Mouse (Mus musculus): ENCODE results near the gene Cd5l. TPM values are rescaled to one million over a fixed set of nuclear protein-coding genes. Genes with fewer than 3 reads are reported as not detected.

The Cd5l gene
- total and polyA plus RNA-seq, 3 experiments = 0.11 to 0.17 (median 0.11) TPM

DNA sequence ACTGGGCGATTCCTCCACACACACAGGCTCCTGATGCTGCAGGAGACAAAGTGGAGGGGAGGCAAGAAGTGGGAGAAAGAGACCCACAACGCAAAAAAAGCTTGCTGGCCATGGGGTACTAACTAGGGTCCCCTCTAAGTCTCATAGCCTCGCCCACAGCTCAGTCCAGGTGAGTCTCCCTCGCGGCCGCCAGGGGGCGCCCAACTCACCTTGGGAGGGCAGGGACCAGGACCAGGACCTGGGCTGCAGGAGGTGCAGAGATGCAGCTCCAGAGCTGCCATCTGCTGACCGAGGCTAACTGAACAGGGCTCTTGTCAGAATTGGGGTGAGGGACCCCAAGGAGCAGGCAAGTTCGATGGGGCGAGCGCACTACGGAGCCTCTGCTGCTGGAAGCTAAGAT is 53.5 kb downstream of the Cd5l start:
- no peak overlapping the region for H3K27ac ChIP-seq (ENCODE audit: insufficient read depth, low read depth)
- dilution Hi-C loops (cut with MboI; ENCODE audit: extremely low pct_ligation_motif_present, extremely low pct_unique_long_range_greater_than_20kb, low sequenced_read_pairs) = no loop called here

DNA sequence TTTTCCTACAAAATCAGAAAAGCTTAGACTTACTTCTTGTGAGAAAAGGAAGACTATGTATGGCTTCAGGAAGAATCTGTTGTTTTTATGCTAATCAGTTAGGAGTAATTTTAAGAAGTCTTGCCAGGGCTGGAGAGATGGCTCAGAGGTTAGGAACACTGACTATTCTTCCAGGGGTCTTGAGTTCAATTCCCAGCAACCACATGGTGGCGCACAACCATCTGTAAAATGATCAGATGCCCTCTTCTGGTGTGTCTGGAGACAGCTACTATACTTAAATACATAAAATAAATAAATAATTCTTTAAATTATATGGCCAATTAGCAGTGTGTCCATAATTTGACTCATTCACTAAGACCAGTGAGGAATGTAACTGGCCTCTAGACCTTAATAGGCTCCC is 63.0 kb downstream of the Cd5l start:
- Histone ChIP-seq H3K4me3 (replicated peaks in 1 of 3; ENCODE audit: low read depth in 2 of 3, low read length in 2 of 3, poor library complexity in 1 of 3) (no peak overlapping the region), H3K9me3 (replicated peaks; ENCODE audit: low read length) (no peaks in the 10 kb centered on the region), H3K27me3 (replicated peaks) (no peaks in the 10 kb centered on the region), H3K4me2 (ENCODE audit: insufficient read depth, low read depth, poor library complexity, severe bottlenecking) (no peak overlapping the region), H3K9ac (ENCODE audit: insufficient read depth, low read depth) (no peak overlapping the region), H3K4me1 (ENCODE audit: control insufficient read depth in 1 of 2, insufficient read depth in 2 of 2) (peaks cover 4 to 40% of the 10 kb centered on the region in 2 experiments; a peak in 3 of 4 replicates), H3K79me2 (replicated peaks; ENCODE audit: control insufficient read depth, extremely low read depth, insufficient read depth, poor library complexity, severe bottlenecking) (no peaks in the 10 kb centered on the region), H3K36me3 (replicated peaks in 1 of 2; ENCODE audit: control insufficient read depth in 1 of 2, insufficient read depth in 1 of 2, low read length in 1 of 2) (no peaks in the 10 kb centered on the region), H3K27ac (ENCODE audit: insufficient read depth, low read depth) (no peak overlapping the region)
- no peak for DNase-seq (ENCODE audit: extremely low read depth)
- dilution Hi-C loops (cut with MboI; ENCODE audit: extremely low pct_ligation_motif_present, extremely low pct_unique_long_range_greater_than_20kb, low sequenced_read_pairs) (no loop called here), in situ Hi-C loops (cut with MboI; ENCODE audit: low pct_ligation_motif_present, low pct_unique_long_range_greater_than_20kb, low sequenced_read_pairs) (loop anchor here (5.0 kb wide), 3 partner anchors 82 to 173 kb away; no protein-coding TSS in a partner anchor)
- TF ChIP-seq ETS1 (conservative IDR thresholded peaks at IDR 0.05; ENCODE audit: low read depth, low read length) (no peak), SMC3 (IDR thresholded peaks at IDR 0.05; ENCODE audit: low read depth, low read length) (peak; percentile 67), RAD21 (IDR thresholded peaks at IDR 0.05; ENCODE audit: low read depth, low read length) (peak; percentile 29), HCFC1 (IDR thresholded peaks at IDR 0.05; ENCODE audit: low read depth, low read length) (no peak), KAT2A (IDR thresholded peaks at IDR 0.05; ENCODE audit: insufficient replicate concordance, low read length) (no peak), CTCF (conservative IDR thresholded peaks at IDR 0.05 in 1 of 2, IDR thresholded peaks at IDR 0.05 in 1 of 2; ENCODE audit: low read depth in 2 of 2, low read length in 2 of 2) (peak; percentile 8 to 89; a peak in 2 of 4 replicates), JUN (IDR thresholded peaks at IDR 0.05; ENCODE audit: insufficient read depth, low read depth, low read length) (no peak), ZC3H11A (IDR thresholded peaks at IDR 0.05; ENCODE audit: low read depth, low read length) (peak; percentile 13; the same call in 1 of the 2 replicates)

More for the DNA sequence above, 53.5 kb downstream of the Cd5l start:
- Histone ChIP-seq H3K79me2 (replicated peaks; ENCODE audit: control insufficient read depth, extremely low read depth, insufficient read depth, poor library complexity, severe bottlenecking) (no peaks in the 10 kb centered on the region), H3K4me1 (ENCODE audit: control insufficient read depth in 1 of 2, insufficient read depth in 2 of 2) (peaks cover 7 to 38% of the 10 kb centered on the region in 2 experiments; a peak in 3 of 4 replicates), H3K4me2 (ENCODE audit: insufficient read depth, low read depth, poor library complexity, severe bottlenecking) (no peak overlapping the region), H3K36me3 (replicated peaks in 1 of 2; ENCODE audit: control insufficient read depth in 1 of 2, insufficient read depth in 1 of 2, low read length in 1 of 2) (no peaks in the 10 kb centered on the region), H3K9ac (ENCODE audit: insufficient read depth, low read depth) (no peak overlapping the region), H3K4me3 (replicated peaks in 1 of 3; ENCODE audit: low read depth in 2 of 3, low read length in 2 of 3, poor library complexity in 1 of 3) (no peak overlapping the region), H3K9me3 (replicated peaks; ENCODE audit: low read length) (no peaks in the 10 kb centered on the region), H3K27me3 (replicated peaks) (no peaks in the 10 kb centered on the region)
- TF ChIP-seq MAZ (IDR thresholded peaks at IDR 0.05; ENCODE audit: low read depth, low read length) (no peak), MAFK (IDR thresholded peaks at IDR 0.05; ENCODE audit: insufficient replicate concordance, low read length) (no peak), IRF4 (IDR thresholded peaks at IDR 0.05; ENCODE audit: low read depth, low read length) (0 out of 2 replicates have a peak, but pooled peaks have one; percentile 23), ZC3H11A (IDR thresholded peaks at IDR 0.05; ENCODE audit: low read depth, low read length) (peak; percentile 70), MYC (IDR thresholded peaks at IDR 0.05; ENCODE audit: low read depth, low read length) (no peak), POLR2AphosphoS2 (IDR thresholded peaks at IDR 0.05; ENCODE audit: low read depth, low read length) (no peak), CTCF (conservative IDR thresholded peaks at IDR 0.05 in 1 of 2, IDR thresholded peaks at IDR 0.05 in 1 of 2; ENCODE audit: low read depth in 2 of 2, low read length in 2 of 2) (peak; percentile 49 to 92; a peak in 3 of 4 replicates), RAD21 (IDR thresholded peaks at IDR 0.05; ENCODE audit: low read depth, low read length) (peak; percentile 66), SMC3 (IDR thresholded peaks at IDR 0.05; ENCODE audit: low read depth, low read length) (peak; percentile 97)
- peak; percentile 54 for DNase-seq (ENCODE audit: extremely low read depth)
- in situ Hi-C loops (cut with MboI; ENCODE audit: low pct_ligation_motif_present, low pct_unique_long_range_greater_than_20kb, low sequenced_read_pairs) = loop anchor here (5.0 kb wide), 1 partner anchor 89 kb away; no protein-coding TSS in a partner anchor

Other genes starting within 250 kb of the Cd5l start
- not detected in 2 replicates for gene Kirrel, start 183.1 kb upstream of the Cd5l start, total RNA-seq (2012; rRNA removed)
- not detected in 2 replicates for gene Kirrel, start 183.1 kb upstream of the Cd5l start, total RNA-seq (2014; rRNA removed)
- not detected in 2 replicates for gene Kirrel, start 183.1 kb upstream of the Cd5l start, polyA plus RNA-seq (2012; ENCODE audit: insufficient read length, low read depth)
- not detected in 2 replicates for gene Fcrls, start 94.1 kb upstream of the Cd5l start, total RNA-seq (2012; rRNA removed)
- gene Fcrls, start 94.1 kb upstream of the Cd5l start, total RNA-seq (2014; rRNA removed) = not detected in 2 replicates
- 0.13 and 0.14 TPM in 2 replicates for gene Fcrls, start 94.1 kb upstream of the Cd5l start, polyA plus RNA-seq (2012; ENCODE audit: insufficient read length, low read depth)
- gene Fcrl1, start 18.5 kb downstream of the Cd5l start, total RNA-seq (2012; rRNA removed) = 17.6 and 20.6 TPM in 2 replicates
- 45.2 and 47.1 TPM in 2 replicates for gene Fcrl1, start 18.5 kb downstream of the Cd5l start, total RNA-seq (2014; rRNA removed)
- gene Fcrl1, start 18.5 kb downstream of the Cd5l start, polyA plus RNA-seq (2012; ENCODE audit: insufficient read length, low read depth) = 50.1 and 54.9 TPM in 2 replicates
- 3.8 and 5.5 TPM in 2 replicates for gene Fcrl5, start 77.9 kb downstream of the Cd5l start, total RNA-seq (2012; rRNA removed)
- gene Fcrl5, start 77.9 kb downstream of the Cd5l start, total RNA-seq (2014; rRNA removed) = 18.5 and 19.2 TPM in 2 replicates
- 16.9 and 20.7 TPM in 2 replicates for gene Fcrl5, start 77.9 kb downstream of the Cd5l start, polyA plus RNA-seq (2012; ENCODE audit: insufficient read length, low read depth)
- gene Etv3, start 167.5 kb downstream of the Cd5l start, total RNA-seq (2012; rRNA removed) = 12.6 and 13.1 TPM in 2 replicates
- 16.8 and 17.3 TPM in 2 replicates for gene Etv3, start 167.5 kb downstream of the Cd5l start, total RNA-seq (2014; rRNA removed)
- gene Etv3, start 167.5 kb downstream of the Cd5l start, polyA plus RNA-seq (2012; ENCODE audit: insufficient read length, low read depth) = 22.7 and 24.1 TPM in 2 replicates

All from CH12.LX (cell line).